Mouse (Mus musculus) CH12.LX (cell line): ENCODE data around the gene Mul1.

Source experiments
- CTCF ChIP-seq, 2 experiments: IDR thresholded peaks in 1 of 2; conservative IDR thresholded peaks in 1 of 2; 2 replicates each; pipeline ENCODE4 v1.5.1; 2011 to 2012; ENCODE audit warnings: low read depth in 2 of 2, low read length in 2 of 2, improper control_type of control experiment in 1 of 2, inconsistent platforms in 1 of 2, mild to moderate bottlenecking in 1 of 2, moderate library complexity in 1 of 2
- MXI1 ChIP-seq: IDR thresholded peaks from 2 replicates; pipeline ENCODE4 v1.6.1; 2011; ENCODE audit warnings: mild to moderate bottlenecking, low read depth, low read length, improper control_type of control experiment
- POLR2A ChIP-seq: IDR thresholded peaks from 2 replicates; pipeline ENCODE4 v1.6.1; 2011; ENCODE audit warnings: low read depth, mild to moderate bottlenecking, improper control_type of control experiment, low read length
- ZC3H11A ChIP-seq: IDR thresholded peaks from 2 replicates; pipeline ENCODE4 v1.6.1; 2012; ENCODE audit warnings: low read depth, mild to moderate bottlenecking, inconsistent platforms, low read length, improper control_type of control experiment

- no peak for TF ChIP-seq MXI1
- no peak for TF ChIP-seq ZC3H11A
- TF ChIP-seq POLR2A: no peak
- TF ChIP-seq CTCF (conservative IDR thresholded peaks at IDR 0.05 in 1 of 2, IDR thresholded peaks at IDR 0.05 in 1 of 2; ENCODE audit: low read depth in 2 of 2, low read length in 2 of 2): no peak
These were observed 26.4 kb downstream of the Mul1 start for GRCm38 (mm10) chr4:138460910-138461309.
